Mouse (Mus musculus): Measurements from ENCODE around the gene Cmas. TPM values are rescaled to one million over a fixed set of nuclear protein-coding genes. Genes with fewer than 3 reads are reported as not detected.

The Cmas gene
- polyA plus RNA-seq, 1 experiment = 115 TPM

GRCm38 (mm10) chr6:142795087-142795486 lies 38.6 kb downstream of the Cmas start:
- no peak for TF ChIP-seq CTCF (IDR thresholded peaks at IDR 0.05; ENCODE audit: borderline replicate concordance, extremely low read depth, insufficient read depth, insufficient read length)
- TF ChIP-seq POLR2A (IDR thresholded peaks at IDR 0.05; ENCODE audit: borderline replicate concordance, extremely low read depth, insufficient read depth, insufficient read length, poor library complexity, severe bottlenecking) = no peak
- DNase-seq (ENCODE audit: low read depth) = no peak

DNA sequence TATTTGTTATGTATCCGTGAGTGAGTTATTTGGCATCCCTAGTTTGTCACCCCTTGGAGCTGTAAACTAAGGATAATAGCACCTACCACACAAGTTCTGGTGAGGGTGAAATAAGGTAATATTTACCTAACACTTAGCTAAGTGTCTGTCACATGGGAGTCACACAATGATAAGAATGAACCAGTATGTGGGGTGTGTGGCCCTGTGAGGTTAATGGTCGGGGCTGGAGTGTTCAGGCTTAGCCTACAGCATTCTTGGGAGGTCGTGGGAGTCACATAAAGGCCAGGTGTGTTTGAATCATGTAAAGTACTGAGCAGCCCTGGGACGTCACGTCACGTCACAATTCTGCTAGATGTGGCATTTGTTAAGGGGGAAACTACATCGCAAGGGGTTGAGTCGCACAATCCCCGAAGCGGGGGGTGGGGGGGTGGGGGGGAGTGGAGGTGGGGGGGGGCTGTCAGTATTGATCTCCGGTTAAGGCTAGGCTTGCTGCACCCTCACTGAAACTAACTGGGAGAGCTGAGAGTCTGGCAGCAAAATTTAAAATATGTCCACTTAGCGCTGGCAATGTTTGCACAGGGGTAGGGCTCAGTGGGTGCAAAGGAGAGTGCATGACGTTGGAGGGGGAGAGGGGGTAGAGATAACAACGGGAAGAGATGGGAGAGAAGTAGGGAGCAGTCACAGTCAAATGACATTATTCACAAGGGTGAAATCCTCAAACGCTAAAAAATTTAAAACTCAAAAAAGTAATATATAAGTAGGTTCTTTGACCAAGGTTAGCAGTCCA lies 39.4 kb downstream of the Cmas start:
- TF ChIP-seq POLR2A (IDR thresholded peaks at IDR 0.05; ENCODE audit: borderline replicate concordance, extremely low read depth, insufficient read depth, insufficient read length, poor library complexity, severe bottlenecking) (no peak), CTCF (IDR thresholded peaks at IDR 0.05; ENCODE audit: borderline replicate concordance, extremely low read depth, insufficient read depth, insufficient read length) (no peak)
- DNase-seq (ENCODE audit: low read depth) = no peak

GRCm38 (mm10) chr6:142797996-142798395 lies 41.5 kb downstream of the Cmas start:
- no peak for DNase-seq (ENCODE audit: low read depth)
- no peak for TF ChIP-seq POLR2A (IDR thresholded peaks at IDR 0.05; ENCODE audit: borderline replicate concordance, extremely low read depth, insufficient read depth, insufficient read length, poor library complexity, severe bottlenecking)
- no peak for TF ChIP-seq CTCF (IDR thresholded peaks at IDR 0.05; ENCODE audit: borderline replicate concordance, extremely low read depth, insufficient read depth, insufficient read length)

GRCm38 (mm10) chr6:142798837-142799236 lies 42.4 kb downstream of the Cmas start:
- DNase-seq (ENCODE audit: low read depth) = no peak
- TF ChIP-seq POLR2A (IDR thresholded peaks at IDR 0.05; ENCODE audit: borderline replicate concordance, extremely low read depth, insufficient read depth, insufficient read length, poor library complexity, severe bottlenecking) (no peak), CTCF (IDR thresholded peaks at IDR 0.05; ENCODE audit: borderline replicate concordance, extremely low read depth, insufficient read depth, insufficient read length) (no peak)

GRCm38 (mm10) chr6:142799704-142800374 lies 43.4 kb downstream of the Cmas start:
- no peak for TF ChIP-seq CTCF (IDR thresholded peaks at IDR 0.05; ENCODE audit: borderline replicate concordance, extremely low read depth, insufficient read depth, insufficient read length)
- no peak for TF ChIP-seq POLR2A (IDR thresholded peaks at IDR 0.05; ENCODE audit: borderline replicate concordance, extremely low read depth, insufficient read depth, insufficient read length, poor library complexity, severe bottlenecking)

DNA sequence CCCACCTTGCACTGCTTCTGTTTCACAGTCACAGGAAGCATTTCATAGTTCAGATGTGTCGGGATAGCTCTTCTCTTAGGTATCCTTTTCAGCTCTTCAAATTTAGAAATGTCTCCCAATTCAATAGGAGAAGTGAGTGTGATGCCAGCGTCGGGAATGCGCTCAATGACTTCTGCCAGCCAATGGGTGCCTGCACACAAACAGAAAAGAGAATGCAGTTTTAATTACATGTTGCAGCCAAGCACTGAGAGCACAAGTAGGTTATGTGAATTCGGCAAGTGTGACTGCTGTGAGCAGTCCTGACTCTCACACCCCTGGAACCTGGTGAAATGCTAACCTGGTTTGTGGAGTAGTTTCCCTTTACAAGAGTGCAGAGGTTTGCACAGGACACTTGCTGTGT lies 45.2 kb downstream of the Cmas start:
- TF ChIP-seq CTCF (IDR thresholded peaks at IDR 0.05; ENCODE audit: borderline replicate concordance, extremely low read depth, insufficient read depth, insufficient read length) (no peak), POLR2A (IDR thresholded peaks at IDR 0.05; ENCODE audit: borderline replicate concordance, extremely low read depth, insufficient read depth, insufficient read length, poor library complexity, severe bottlenecking) (no peak)
- no peak for DNase-seq (ENCODE audit: low read depth)

More at GRCm38 (mm10) chr6:142799704-142800374, 43.4 kb downstream of the Cmas start:
- DNase-seq (ENCODE audit: low read depth) = no peak

- DNase-seq (ENCODE audit: low read depth) = no peak
- no peak for TF ChIP-seq CTCF (IDR thresholded peaks at IDR 0.05; ENCODE audit: borderline replicate concordance, extremely low read depth, insufficient read depth, insufficient read length)
- TF ChIP-seq POLR2A (IDR thresholded peaks at IDR 0.05; ENCODE audit: borderline replicate concordance, extremely low read depth, insufficient read depth, insufficient read length, poor library complexity, severe bottlenecking) = no peak
Measured at GRCm38 (mm10) chr6:142802617-142803525, 46.4 kb downstream of the Cmas start.

DNA sequence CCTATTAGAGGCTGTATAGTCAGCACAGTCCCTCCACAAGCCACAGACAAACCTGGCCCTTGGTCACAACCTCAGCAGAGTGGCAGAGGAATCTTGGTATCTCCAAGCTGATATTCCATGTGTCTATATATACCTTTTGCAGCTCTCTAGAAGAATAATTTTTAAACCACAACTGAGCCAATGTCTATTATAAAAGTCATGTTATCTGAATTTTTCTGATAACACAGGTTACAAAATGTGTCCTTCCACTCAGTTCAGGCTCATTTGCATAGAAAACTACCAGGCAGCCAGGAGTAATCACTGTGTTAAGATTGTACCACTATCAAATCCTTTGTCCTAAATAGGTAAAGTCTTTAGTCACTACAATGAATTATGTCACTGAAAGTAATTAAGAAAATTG lies 47.9 kb downstream of the Cmas start, which contains the start of gene Sult6b2:
Sult6b2 (minus strand) TSS at position 101 of the 400 bp plus-strand sequence.
- TF ChIP-seq CTCF (IDR thresholded peaks at IDR 0.05; ENCODE audit: borderline replicate concordance, extremely low read depth, insufficient read depth, insufficient read length) (no peak), POLR2A (IDR thresholded peaks at IDR 0.05; ENCODE audit: borderline replicate concordance, extremely low read depth, insufficient read depth, insufficient read length, poor library complexity, severe bottlenecking) (no peak)
- no peak for DNase-seq (ENCODE audit: low read depth)

DNA sequence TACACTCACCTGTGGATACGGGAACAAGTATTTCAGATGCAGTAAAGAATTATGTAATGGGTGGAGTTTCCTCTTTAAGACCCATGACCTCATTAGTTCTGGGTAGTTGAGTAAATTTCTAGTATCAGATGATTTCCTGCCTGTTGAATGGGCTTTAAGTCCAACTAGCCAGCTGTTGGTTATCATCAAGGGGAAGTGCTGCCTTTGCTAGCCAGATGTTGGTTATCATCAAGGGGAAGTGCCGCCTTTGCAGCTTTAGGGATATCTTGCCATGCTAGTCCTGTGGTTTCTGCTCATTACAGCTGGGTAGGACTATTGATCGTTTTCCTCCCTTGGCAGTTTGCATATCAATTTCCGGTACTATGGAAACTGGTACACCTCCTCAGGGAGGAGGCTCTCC lies 49.8 kb downstream of the Cmas start:
- TF ChIP-seq POLR2A (IDR thresholded peaks at IDR 0.05; ENCODE audit: borderline replicate concordance, extremely low read depth, insufficient read depth, insufficient read length, poor library complexity, severe bottlenecking) = no peak
- TF ChIP-seq CTCF (IDR thresholded peaks at IDR 0.05; ENCODE audit: borderline replicate concordance, extremely low read depth, insufficient read depth, insufficient read length) = no peak
- no peak for DNase-seq (ENCODE audit: low read depth)

DNA sequence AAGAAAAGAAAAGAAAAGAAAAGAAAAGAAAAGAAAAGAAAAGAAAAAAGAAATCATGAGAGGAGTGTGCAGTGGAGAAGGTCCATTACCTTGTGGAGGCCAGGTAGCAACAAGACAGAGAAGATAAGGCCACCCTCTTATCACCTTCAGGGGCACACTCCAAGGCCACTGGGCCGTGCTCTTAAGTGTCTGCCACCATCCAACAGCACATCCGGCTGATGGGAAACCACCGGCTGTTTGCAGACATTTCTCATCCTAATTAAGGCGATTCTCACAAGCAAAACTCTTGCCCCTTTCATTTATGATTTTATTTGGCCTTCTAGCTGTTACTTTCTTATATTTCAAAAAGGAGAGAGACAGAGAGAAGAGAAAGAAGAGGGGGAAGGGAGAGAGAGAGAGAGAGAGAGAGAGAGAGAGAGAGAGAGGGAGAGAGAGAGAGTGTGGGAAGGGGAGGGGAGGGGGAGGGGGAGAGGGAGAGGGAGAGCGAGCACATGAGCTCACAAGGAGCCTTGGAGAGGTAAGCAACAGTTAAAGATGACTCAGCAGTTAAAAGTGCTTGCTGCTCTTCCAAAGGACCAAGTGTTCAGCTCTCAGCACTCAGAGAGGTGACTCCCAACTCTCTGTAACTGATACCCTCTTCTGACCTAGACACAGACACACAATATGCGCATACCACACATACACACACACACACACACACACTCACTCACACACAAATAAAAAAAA lies 53.0 kb downstream of the Cmas start:
- no peak for DNase-seq (ENCODE audit: low read depth)
- TF ChIP-seq CTCF (IDR thresholded peaks at IDR 0.05; ENCODE audit: borderline replicate concordance, extremely low read depth, insufficient read depth, insufficient read length) (no peak), POLR2A (IDR thresholded peaks at IDR 0.05; ENCODE audit: borderline replicate concordance, extremely low read depth, insufficient read depth, insufficient read length, poor library complexity, severe bottlenecking) (no peak)
